Mouse (Mus musculus) heart, postnatal 0 days (tissue): ENCODE results near the gene Acsf3. TPM values are rescaled to one million over a fixed set of nuclear protein-coding genes. Genes with fewer than 3 reads are reported as not detected.

ENCODE experiments used
- ATAC-seq: fragments of 200-750 bp; cut with Nextera tagmentation; 2 replicates; pipeline ENCODE4 v1.8.0; 2017; ENCODE audit warnings: low read depth, moderate number of reproducible peaks, moderate library complexity; ENCODE audit not compliant: insufficient read depth
- DNase-seq: peaks from one replicate; pipeline ENCODE4 v3.0.0-alpha.2; 2016; ENCODE audit warnings: low spot score
- H3K27ac ChIP-seq: fragments of 300-500 bp; sonication (generic); 2 replicates; pipeline ENCODE4 v1.5.1; 2014; ENCODE audit warnings: low read depth, mild to moderate bottlenecking
- H3K27me3 ChIP-seq: fragments of 300-500 bp; sonication (generic); 2 replicates; pipeline ENCODE4 v1.6.1; 2014; ENCODE audit warnings: low read length, mixed read lengths; ENCODE audit not compliant: control insufficient read depth, insufficient read depth
- H3K36me3 ChIP-seq: fragments of 300-500 bp; sonication (generic); replicated peaks from 2 replicates; pipeline ENCODE4 v1.6.1; 2014; ENCODE audit warnings: low read length, mixed read lengths; ENCODE audit not compliant: control insufficient read depth, insufficient read depth
- H3K4me1 ChIP-seq: fragments of 300-500 bp; sonication (generic); 2 replicates; pipeline ENCODE4 v1.6.1; 2014; ENCODE audit warnings: antibody characterized with exemption; ENCODE audit not compliant: control insufficient read depth, insufficient read depth
- H3K4me2 ChIP-seq: fragments of 300-500 bp; sonication (generic); 2 replicates; pipeline ENCODE4 v1.6.1; 2014; ENCODE audit warnings: low read depth, mild to moderate bottlenecking, low read length, moderate library complexity
- H3K4me3 ChIP-seq: fragments of 300-500 bp; sonication (generic); 2 replicates; pipeline ENCODE4 v1.5.1; 2014; ENCODE audit warnings: low read depth, low read length
- H3K9ac ChIP-seq: fragments of 300-500 bp; sonication (generic); replicated peaks from 2 replicates; pipeline ENCODE4 v1.6.1; 2014; ENCODE audit warnings: low read depth, low read length, mixed read lengths
- H3K9me3 ChIP-seq: fragments of 300-500 bp; sonication (generic); replicated peaks from 2 replicates; pipeline ENCODE4 v1.6.1; 2016; ENCODE audit warnings: low read length; ENCODE audit not compliant: control insufficient read depth
- CTCF ChIP-seq: IDR thresholded peaks from 2 replicates; pipeline ENCODE4 v1.5.1; 2016; ENCODE audit warnings: antibody characterized with exemption, control low read depth, low read depth
- EP300 ChIP-seq: IDR thresholded peaks from 2 replicates; pipeline ENCODE4 v1.6.1; 2016; ENCODE audit warnings: antibody characterized with exemption, low read depth
- WGBS: fragments of 180-500 bp; shearing (Covaris S2); extraction: QIAGEN DNeasy Blood & Tissue Kit; methylation state at CpG from one replicate; pipeline ENCODE4 v1.1.7; 2014; 5-methylcytosine and 5-hydroxymethylcytosine counted together
- polyA plus RNA-seq: library from polyadenylated mRNA; unstranded; fragments of >200 nt; fragmentation: Nextera tagmentation; extraction: Ambion mirVana; gene quantifications from 2 replicates; pipeline ENCODE4 v1.2.1, GENCODE M21; 2015
- total RNA-seq: library from RNA; depleted of rRNA; stranded (reverse); fragments of >200 nt; gene quantifications from 2 replicates; pipeline ENCODE4 v1.2.3, GENCODE M21; 2014; ENCODE audit warnings: low replicate concordance

Acsf3 gene
- total and polyA plus RNA-seq, 2 experiments from 2014 or later: 17.7 to 19.3 TPM

GRCm38 (mm10) chr8:122749333-122749958, 25.8 kb upstream of the Acsf3 start:
- WGBS: 53% methylated on average over 6 of the region's 6 CpGs
- no peak for TF ChIP-seq CTCF
- TF ChIP-seq EP300: no peak
- Histone ChIP-seq H3K27ac (no peak overlapping the region), H3K9ac (no peak overlapping the region), H3K27me3 (peaks cover 34% of the 10 kb centered on the region), H3K4me2 (no peak overlapping the region), H3K36me3 (no peaks in the 10 kb centered on the region), H3K9me3 (no peaks in the 10 kb centered on the region), H3K4me1 (no peaks in the 10 kb centered on the region), H3K4me3 (no peak overlapping the region)
- DNase-seq (no peak), ATAC-seq (no peak)

- no peak for ATAC-seq
- no peak for TF ChIP-seq EP300
- Histone ChIP-seq H3K9ac (no peak overlapping the region), H3K9me3 (no peaks in the 10 kb centered on the region), H3K36me3 (no peaks in the 10 kb centered on the region), H3K27me3 (peaks cover 15% of the 10 kb centered on the region), H3K27ac (no peak overlapping the region), H3K4me3 (no peak overlapping the region), H3K4me1 (no peaks in the 10 kb centered on the region), H3K4me2 (no peak overlapping the region)
- WGBS: 50% methylated on average over 5 of the region's 5 CpGs
- DNase-seq: no peak
Observed at GRCm38 (mm10) chr8:122751342-122751741, 23.9 kb upstream of the Acsf3 start.

GRCm38 (mm10) chr8:122752111-122752721, 23.1 kb upstream of the Acsf3 start:
- peaks cover 12% of the 10 kb centered on the region for H3K27me3 ChIP-seq
- no peak overlapping the region for H3K4me2 ChIP-seq
- no peak overlapping the region for H3K4me3 ChIP-seq
- no peak overlapping the region for H3K9ac ChIP-seq
- H3K36me3 ChIP-seq: no peaks in the 10 kb centered on the region
- no peaks in the 10 kb centered on the region for H3K9me3 ChIP-seq
- no peak for TF ChIP-seq CTCF
- TF ChIP-seq EP300: no peak
- WGBS: 81% methylated on average over 29 of the region's 29 CpGs
- DNase-seq: no peak
- no peaks in the 10 kb centered on the region for H3K4me1 ChIP-seq
- no peak overlapping the region for H3K27ac ChIP-seq
- ATAC-seq: no peak

- ATAC-seq (no peak), DNase-seq (no peak)
- no peaks in the 10 kb centered on the region for H3K36me3 ChIP-seq
- H3K4me3 ChIP-seq: no peak overlapping the region
- H3K4me1 ChIP-seq: 0 out of 2 replicates have a peak, but pooled peaks cover 4% of the 10 kb centered on the region
- peaks cover 5% of the 10 kb centered on the region for H3K27me3 ChIP-seq
- H3K9me3 ChIP-seq: no peaks in the 10 kb centered on the region
- H3K27ac ChIP-seq: no peak overlapping the region
- H3K4me2 ChIP-seq: no peak overlapping the region
- no peak overlapping the region for H3K9ac ChIP-seq
- TF ChIP-seq EP300: no peak
- TF ChIP-seq CTCF: no peak
Observed at GRCm38 (mm10) chr8:122758597-122758996, 16.7 kb upstream of the Acsf3 start.

GRCm38 (mm10) chr8:122760116-122760515, 15.2 kb upstream of the Acsf3 start:
- Histone ChIP-seq H3K4me2 (no peak overlapping the region), H3K9me3 (no peaks in the 10 kb centered on the region), H3K36me3 (no peaks in the 10 kb centered on the region), H3K4me3 (no peak overlapping the region), H3K4me1 (0 out of 2 replicates have a peak, but pooled peaks cover 4% of the 10 kb centered on the region), H3K27ac (no peak overlapping the region), H3K27me3 (peaks cover 5% of the 10 kb centered on the region), H3K9ac (no peak overlapping the region)
- ATAC-seq (no peak), DNase-seq (no peak)
- 71% methylated on average over 7 of the region's 7 CpGs for WGBS
- TF ChIP-seq CTCF (no peak), EP300 (no peak)

- TF ChIP-seq EP300 (no peak), CTCF (no peak)
- peaks cover 5% of the 10 kb centered on the region for H3K27me3 ChIP-seq
- no peak for DNase-seq
- H3K4me3 ChIP-seq: no peak overlapping the region
- no peak for ATAC-seq
- 60% methylated on average over 6 of the region's 6 CpGs for WGBS
- no peak overlapping the region for H3K4me2 ChIP-seq
- H3K4me1 ChIP-seq: 0 out of 2 replicates have a peak, but pooled peaks cover 4% of the 10 kb centered on the region
- no peak overlapping the region for H3K9ac ChIP-seq
- no peak overlapping the region for H3K27ac ChIP-seq
- H3K9me3 ChIP-seq: no peaks in the 10 kb centered on the region
- H3K36me3 ChIP-seq: no peaks in the 10 kb centered on the region
Observed at GRCm38 (mm10) chr8:122761109-122761508, 14.2 kb upstream of the Acsf3 start.
